Mouse (Mus musculus) liver, adult 2 months (tissue): Measurements from ENCODE around the gene Krt15.

Experiments
- CTCF ChIP-seq: fragments of 200-500 bp; IDR thresholded peaks from 2 replicates; pipeline ENCODE4 v1.5.1; 2011; ENCODE audit warnings: low read depth, low read length, control low read depth
- POLR2A ChIP-seq: fragments of 200-500 bp; IDR thresholded peaks from 2 replicates; pipeline ENCODE4 v1.6.1; 2011; ENCODE audit warnings: low read length, control low read depth; ENCODE audit not compliant: insufficient read depth; ENCODE audit errors: extremely low read depth

GRCm38 (mm10) chr11:100137693-100138092, 2.0 kb upstream of the Krt15 start:
- TF ChIP-seq CTCF (no peak), POLR2A (no peak)
